Mouse (Mus musculus): ENCODE measurements around the gene Dusp27. TPM values are rescaled to one million over a fixed set of nuclear protein-coding genes. Genes with fewer than 3 reads are reported as not detected.
A peak's percentile ranks its signal among the peaks of the same experiment; 100 is the strongest.

Dusp27 gene
- polyA plus RNA-seq, 1 experiment from 2014 or later = 0.75 TPM

DNA sequence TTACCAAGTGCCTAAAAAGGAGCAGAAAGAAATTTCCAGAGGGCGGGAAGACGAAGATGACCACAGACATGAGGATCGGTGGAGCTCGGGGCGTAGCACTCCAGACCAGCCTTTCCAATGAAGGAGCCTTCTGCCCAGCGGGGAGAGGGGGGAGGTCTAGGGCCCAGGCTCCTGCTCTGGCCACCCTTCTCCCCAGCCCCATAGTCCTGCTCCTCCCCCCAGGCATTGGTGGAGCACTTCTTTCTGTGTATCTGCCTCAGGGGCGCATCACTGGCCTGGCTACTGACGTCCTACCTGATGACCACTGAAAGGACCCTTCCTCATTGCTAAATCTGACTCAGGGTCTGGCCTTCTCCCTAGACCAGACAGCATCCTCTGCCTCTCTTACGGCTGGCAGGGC is 37.4 kb upstream of the Dusp27 start:
- no peak overlapping the region for H3K4me2 ChIP-seq (replicated peaks; ENCODE audit: low read depth, low read length)
- no peak overlapping the region for H3K9ac ChIP-seq (replicated peaks; ENCODE audit: low read depth)
- 0 out of 2 replicates have a peak, but pooled peaks cover 2% of the 10 kb centered on the region for H3K27me3 ChIP-seq (replicated peaks; ENCODE audit: insufficient read depth, low read length)
- H3K4me3 ChIP-seq (ENCODE audit: low read depth, low read length) = no peak overlapping the region
- DNase-seq (ENCODE audit: low spot score) (no peak), ATAC-seq (no peak)
- 93% methylated on average over 9 of the region's 9 CpGs for WGBS
- no peak for TF ChIP-seq EP300 (IDR thresholded peaks at IDR 0.05)
- TF ChIP-seq CTCF (IDR thresholded peaks at IDR 0.05) = no peak
- H3K9me3 ChIP-seq (ENCODE audit: low read length) = no peaks in the 10 kb centered on the region
- no peak overlapping the region for H3K27ac ChIP-seq (ENCODE audit: low read length)
- H3K36me3 ChIP-seq (ENCODE audit: insufficient read depth, low read length) = no peaks in the 10 kb centered on the region
- H3K4me1 ChIP-seq (ENCODE audit: insufficient read depth, low read depth, low read length) = no peaks in the 10 kb centered on the region

GRCm38 (mm10) chr1:166164580-166164979 is 36.9 kb upstream of the Dusp27 start:
- Histone ChIP-seq H3K4me2 (replicated peaks; ENCODE audit: low read depth, low read length) (no peak overlapping the region), H3K4me1 (ENCODE audit: insufficient read depth, low read depth, low read length) (no peaks in the 10 kb centered on the region), H3K36me3 (ENCODE audit: insufficient read depth, low read length) (no peaks in the 10 kb centered on the region), H3K27ac (ENCODE audit: low read length) (no peak overlapping the region), H3K9me3 (ENCODE audit: low read length) (no peaks in the 10 kb centered on the region), H3K4me3 (ENCODE audit: low read depth, low read length) (no peak overlapping the region), H3K27me3 (replicated peaks; ENCODE audit: insufficient read depth, low read length) (0 out of 2 replicates have a peak, but pooled peaks cover 3% of the 10 kb centered on the region), H3K9ac (replicated peaks; ENCODE audit: low read depth) (no peak overlapping the region)
- 88% methylated on average over 14 of the region's 14 CpGs for WGBS
- no peak for ATAC-seq
- no peak for TF ChIP-seq EP300 (IDR thresholded peaks at IDR 0.05)
- no peak for TF ChIP-seq CTCF (IDR thresholded peaks at IDR 0.05)
- no peak for DNase-seq (ENCODE audit: low spot score)

DNA sequence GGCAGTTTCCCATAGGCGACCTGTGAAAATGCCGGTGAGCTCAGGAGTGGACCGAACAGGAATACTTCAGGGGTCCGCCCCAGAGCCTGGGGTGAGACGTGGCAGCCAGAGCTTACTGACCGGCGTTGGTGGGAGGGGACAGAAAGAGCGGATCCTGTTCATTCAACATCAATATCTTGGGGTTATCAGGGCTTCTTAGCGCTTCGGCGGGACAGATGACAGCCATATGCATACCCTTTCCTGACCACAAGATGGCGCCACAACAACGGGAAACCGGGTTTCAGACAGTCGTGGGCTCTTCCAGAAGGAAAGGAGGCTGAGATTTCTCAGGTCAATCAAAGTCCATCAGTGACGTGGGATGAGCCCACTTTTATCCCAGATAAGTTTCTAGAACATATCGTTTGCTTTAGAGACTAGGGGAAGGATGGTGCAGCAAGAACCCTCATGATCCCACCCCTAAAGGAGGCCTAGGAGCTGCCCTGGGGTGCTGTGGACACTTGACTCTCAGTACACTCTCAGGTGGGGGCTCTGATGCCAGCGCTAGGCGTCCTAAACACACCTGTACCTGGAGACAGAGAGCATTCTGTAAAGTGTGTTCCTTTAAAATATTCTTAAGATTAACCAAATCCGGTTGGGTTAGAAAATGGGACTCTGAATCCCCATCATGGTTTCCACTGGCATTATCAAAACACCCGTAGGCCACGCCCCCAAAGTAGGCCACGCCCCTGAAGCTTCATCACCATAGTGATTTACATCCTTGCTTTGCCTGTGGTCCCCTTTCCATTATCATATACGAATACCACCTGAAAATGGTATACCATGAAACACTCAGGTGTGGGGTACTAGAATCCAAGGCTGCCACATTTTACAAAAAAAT is 33.1 kb upstream of the Dusp27 start:
- Histone ChIP-seq H3K4me3 (ENCODE audit: low read depth, low read length) (no peak overlapping the region), H3K9me3 (ENCODE audit: low read length) (no peaks in the 10 kb centered on the region), H3K4me2 (replicated peaks; ENCODE audit: low read depth, low read length) (no peak overlapping the region), H3K36me3 (ENCODE audit: insufficient read depth, low read length) (no peaks in the 10 kb centered on the region), H3K4me1 (ENCODE audit: insufficient read depth, low read depth, low read length) (no peaks in the 10 kb centered on the region), H3K27ac (ENCODE audit: low read length) (no peak overlapping the region), H3K9ac (replicated peaks; ENCODE audit: low read depth) (no peak overlapping the region), H3K27me3 (replicated peaks; ENCODE audit: insufficient read depth, low read length) (0 out of 2 replicates have a peak, but pooled peaks cover 11% of the 10 kb centered on the region)
- DNase-seq (ENCODE audit: low spot score) (peak; percentile 85), ATAC-seq (peak; percentile 74)
- 17% methylated on average over 24 of the region's 24 CpGs for WGBS
- TF ChIP-seq EP300 (IDR thresholded peaks at IDR 0.05) = no peak
- TF ChIP-seq CTCF (IDR thresholded peaks at IDR 0.05) = peak; percentile 95

GRCm38 (mm10) chr1:166160111-166160510 is 32.4 kb upstream of the Dusp27 start:
- WGBS = 50% methylated on average over 5 of the region's 5 CpGs
- no peak overlapping the region for H3K27ac ChIP-seq (ENCODE audit: low read length)
- no peak overlapping the region for H3K4me2 ChIP-seq (replicated peaks; ENCODE audit: low read depth, low read length)
- H3K27me3 ChIP-seq (replicated peaks; ENCODE audit: insufficient read depth, low read length) = 0 out of 2 replicates have a peak, but pooled peaks cover 11% of the 10 kb centered on the region
- no peak for TF ChIP-seq CTCF (IDR thresholded peaks at IDR 0.05)
- TF ChIP-seq EP300 (IDR thresholded peaks at IDR 0.05) = no peak
- no peaks in the 10 kb centered on the region for H3K9me3 ChIP-seq (ENCODE audit: low read length)
- no peak for ATAC-seq
- H3K9ac ChIP-seq (replicated peaks; ENCODE audit: low read depth) = no peak overlapping the region
- no peaks in the 10 kb centered on the region for H3K36me3 ChIP-seq (ENCODE audit: insufficient read depth, low read length)
- DNase-seq (ENCODE audit: low spot score) = no peak
- H3K4me3 ChIP-seq (ENCODE audit: low read depth, low read length) = no peak overlapping the region
- H3K4me1 ChIP-seq (ENCODE audit: insufficient read depth, low read depth, low read length) = no peaks in the 10 kb centered on the region

GRCm38 (mm10) chr1:166158664-166159063 is 30.9 kb upstream of the Dusp27 start:
- WGBS = 54% methylated on average over 9 of the region's 9 CpGs
- H3K27me3 ChIP-seq (replicated peaks; ENCODE audit: insufficient read depth, low read length) = 0 out of 2 replicates have a peak, but pooled peaks cover 11% of the 10 kb centered on the region
- no peak for DNase-seq (ENCODE audit: low spot score)

GRCm38 (mm10) chr1:166157712-166158111 is 30.0 kb upstream of the Dusp27 start:
- Histone ChIP-seq H3K27me3 (replicated peaks; ENCODE audit: insufficient read depth, low read length) (0 out of 2 replicates have a peak, but pooled peaks cover 11% of the 10 kb centered on the region), H3K9me3 (ENCODE audit: low read length) (no peaks in the 10 kb centered on the region), H3K4me1 (ENCODE audit: insufficient read depth, low read depth, low read length) (no peaks in the 10 kb centered on the region), H3K4me2 (replicated peaks; ENCODE audit: low read depth, low read length) (no peak overlapping the region), H3K4me3 (ENCODE audit: low read depth, low read length) (no peak overlapping the region), H3K27ac (ENCODE audit: low read length) (no peak overlapping the region), H3K9ac (replicated peaks; ENCODE audit: low read depth) (no peak overlapping the region), H3K36me3 (ENCODE audit: insufficient read depth, low read length) (no peaks in the 10 kb centered on the region)
- TF ChIP-seq EP300 (IDR thresholded peaks at IDR 0.05) (no peak), CTCF (IDR thresholded peaks at IDR 0.05) (no peak)
- DNase-seq (ENCODE audit: low spot score) = no peak
- ATAC-seq = no peak
- 51% methylated on average over 12 of the region's 12 CpGs for WGBS

More at GRCm38 (mm10) chr1:166158664-166159063, 30.9 kb upstream of the Dusp27 start:
- no peak overlapping the region for H3K4me3 ChIP-seq (ENCODE audit: low read depth, low read length)
- H3K4me2 ChIP-seq (replicated peaks; ENCODE audit: low read depth, low read length) = no peak overlapping the region
- H3K9ac ChIP-seq (replicated peaks; ENCODE audit: low read depth) = no peak overlapping the region
- no peaks in the 10 kb centered on the region for H3K36me3 ChIP-seq (ENCODE audit: insufficient read depth, low read length)
- H3K4me1 ChIP-seq (ENCODE audit: insufficient read depth, low read depth, low read length) = no peaks in the 10 kb centered on the region
- no peak overlapping the region for H3K27ac ChIP-seq (ENCODE audit: low read length)
- ATAC-seq = no peak
- no peaks in the 10 kb centered on the region for H3K9me3 ChIP-seq (ENCODE audit: low read length)
- TF ChIP-seq EP300 (IDR thresholded peaks at IDR 0.05) (no peak), CTCF (IDR thresholded peaks at IDR 0.05) (no peak)
